Mouse (Mus musculus) c-Kit-positive CD71-positive TER-119-negative erythroid progenitor cells, embryonic 14.5 days (primary cell): ENCODE results near the gene Tbx6.
A peak's percentile ranks its signal among the peaks of the same experiment; 100 is the strongest.
"Not testable (repeated sequence)": the region's sequence is repeated elsewhere in the genome, so short reads cannot be mapped to it uniquely, and the experiment has no call there.

ENCODE experiments used
- DNase-seq: peaks from one replicate; pipeline ENCODE4 v3.0.0-alpha.2; 2013; ENCODE audit warnings: low read depth

Tbx6 gene

DNA sequence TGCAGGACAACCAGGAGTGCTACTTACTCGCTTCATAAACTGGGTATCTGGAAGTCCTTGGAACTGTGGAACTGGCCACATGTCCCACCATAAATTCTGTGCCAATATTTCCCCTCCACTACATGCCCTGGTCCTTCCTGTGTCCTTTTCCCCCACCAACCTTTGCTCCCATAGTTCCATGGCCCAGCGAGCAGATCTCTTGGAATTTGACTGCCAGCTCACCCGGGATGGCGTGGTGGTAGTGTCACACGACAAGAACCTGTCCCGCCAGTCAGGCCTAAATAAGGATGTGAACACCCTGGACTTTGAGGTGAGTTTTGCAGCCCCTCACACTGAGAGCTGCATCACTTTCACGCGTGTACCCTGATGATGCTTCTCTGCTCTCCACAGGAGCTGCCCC is 14.3 kb upstream of the Tbx6 start:
- DNase-seq = no peak

DNA sequence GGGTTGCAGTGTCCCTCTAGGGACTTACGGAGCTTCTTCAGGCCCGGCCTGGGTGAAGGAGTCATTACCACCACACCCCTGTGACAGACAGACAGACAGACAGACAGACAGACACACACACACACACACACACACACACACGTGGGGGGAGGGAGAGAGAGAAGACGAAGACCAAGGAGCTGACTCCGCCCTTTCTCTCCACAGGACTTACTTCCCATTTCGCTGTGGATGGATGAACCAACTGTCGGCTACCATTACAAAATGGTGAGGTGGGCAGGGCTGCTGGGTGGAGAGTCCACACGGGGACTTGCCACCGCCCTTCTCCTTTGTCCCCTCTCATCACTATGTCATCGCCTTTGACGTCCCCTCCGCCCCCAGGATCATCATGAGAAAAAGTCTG is 10.5 kb upstream of the Tbx6 start:
- DNase-seq = no peak

DNA sequence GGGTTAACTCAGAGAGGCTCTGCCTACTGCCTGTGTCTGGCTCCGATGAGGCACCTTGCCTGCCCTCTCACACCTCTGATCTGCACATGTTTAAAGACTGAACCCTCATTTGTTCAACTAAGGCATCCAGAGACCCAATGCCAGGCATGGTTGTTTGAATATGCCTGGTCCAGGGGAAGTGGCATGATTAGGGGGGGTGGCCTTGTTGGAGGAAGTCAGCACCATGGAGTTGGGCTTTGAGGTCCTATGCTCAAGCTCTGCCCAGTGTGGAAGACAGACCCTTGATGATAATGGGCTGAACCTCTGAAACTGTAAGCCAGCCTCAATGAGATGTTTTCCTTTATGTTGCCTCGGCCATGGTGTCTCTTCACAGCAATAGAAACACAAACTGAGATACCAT is 7.9 kb upstream of the Tbx6 start:
- no peak for DNase-seq

DNA sequence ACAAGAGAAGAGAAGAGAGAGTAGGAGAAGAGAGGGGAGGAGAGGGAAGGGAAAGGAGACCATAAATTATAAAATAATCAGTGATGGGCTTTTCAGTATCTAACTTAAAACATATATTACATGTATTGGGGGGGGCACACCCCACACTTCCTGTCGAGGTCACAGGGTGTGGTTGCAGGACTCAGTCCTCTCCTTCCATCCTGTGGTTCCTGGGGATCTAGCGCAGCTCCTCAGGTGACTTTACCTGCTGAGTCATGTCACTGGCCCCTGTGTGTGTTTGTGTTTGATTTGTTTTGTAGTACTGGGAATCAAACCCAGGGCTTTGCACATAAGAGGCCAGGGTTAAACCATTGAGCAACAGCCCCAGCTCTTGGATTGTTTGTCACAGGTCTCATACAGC is 6.8 kb upstream of the Tbx6 start:
- DNase-seq = no peak

DNA sequence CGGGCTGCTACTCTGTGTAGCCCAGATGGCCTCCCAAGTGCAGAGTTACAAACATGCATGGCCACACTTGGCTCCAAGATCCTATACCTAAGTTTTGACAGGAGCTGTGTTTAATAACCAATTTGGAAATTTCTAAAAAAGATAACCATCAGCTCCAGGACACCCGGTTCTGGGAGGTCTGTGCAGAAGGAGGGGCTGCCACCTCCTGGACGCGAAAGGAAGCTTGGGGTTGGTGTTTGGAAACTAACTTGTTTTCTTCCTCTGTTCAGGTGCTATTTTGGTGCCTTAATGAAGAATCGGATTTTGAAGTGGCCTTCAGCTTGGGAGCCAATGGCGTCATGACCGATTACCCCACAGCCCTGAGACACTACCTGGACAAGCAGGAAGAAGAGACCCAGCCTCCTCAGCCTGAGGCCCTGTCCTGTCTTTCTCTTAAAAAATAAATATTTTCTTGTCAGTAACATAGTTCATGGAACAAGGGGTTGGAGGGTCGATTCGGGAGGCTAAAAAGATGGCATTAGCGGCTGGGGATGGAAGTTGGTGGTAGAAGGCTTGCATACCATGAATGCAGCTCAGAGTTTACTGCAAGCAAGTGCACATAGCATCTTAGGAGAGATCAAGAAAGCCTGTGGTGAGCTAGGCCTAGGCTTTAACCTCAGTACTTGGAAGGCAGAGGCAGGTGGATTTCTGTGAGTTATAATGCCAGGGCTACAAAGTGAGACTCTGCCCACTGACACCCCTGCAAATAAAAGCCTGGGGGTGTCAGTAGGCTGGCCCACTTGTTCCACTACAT is 5.9 kb upstream of the Tbx6 start:
- no peak for DNase-seq

DNA sequence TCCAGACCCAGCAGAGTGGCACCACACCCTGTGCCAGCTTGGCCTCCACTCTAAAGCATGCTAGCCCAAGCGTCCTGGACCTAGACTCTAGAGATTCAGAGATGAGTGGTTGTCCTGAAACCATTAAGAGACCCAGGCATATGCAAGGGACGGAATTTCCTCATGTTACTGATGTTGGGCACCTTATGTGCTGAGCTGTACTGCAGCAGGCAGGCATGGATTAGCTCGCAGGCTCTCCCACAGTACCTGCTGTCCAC is 5.4 kb upstream of the Tbx6 start:
- DNase-seq = no peak

DNA sequence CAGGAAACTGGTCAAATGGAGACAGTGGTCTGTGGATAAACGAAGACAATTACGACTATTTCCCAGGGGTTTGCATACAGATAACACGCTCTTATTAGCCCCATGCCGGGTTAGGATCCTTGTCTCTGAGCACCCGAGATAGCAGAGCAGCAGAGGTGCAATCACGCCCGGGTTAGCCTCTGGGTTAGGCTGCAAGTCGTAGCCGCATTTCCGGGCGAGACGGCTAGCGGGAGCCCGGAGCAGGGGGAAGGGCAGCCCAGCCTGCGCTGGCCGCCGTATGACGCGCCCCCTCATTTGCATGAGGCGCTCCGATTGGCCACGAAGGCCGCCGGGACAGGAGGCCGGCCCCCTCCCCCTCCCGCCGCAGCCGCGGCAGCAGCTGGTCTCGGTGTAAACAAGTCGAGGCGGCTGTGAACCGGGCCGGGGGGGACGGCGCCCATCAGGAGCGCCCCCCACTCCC is 4.7 kb upstream of the Tbx6 start, which contains the start of gene Ypel3:
Gene Ypel3, plus strand, starts transcription at position 358 of the 460 bp plus-strand sequence.
- DNase-seq = peak; percentile 79

DNA sequence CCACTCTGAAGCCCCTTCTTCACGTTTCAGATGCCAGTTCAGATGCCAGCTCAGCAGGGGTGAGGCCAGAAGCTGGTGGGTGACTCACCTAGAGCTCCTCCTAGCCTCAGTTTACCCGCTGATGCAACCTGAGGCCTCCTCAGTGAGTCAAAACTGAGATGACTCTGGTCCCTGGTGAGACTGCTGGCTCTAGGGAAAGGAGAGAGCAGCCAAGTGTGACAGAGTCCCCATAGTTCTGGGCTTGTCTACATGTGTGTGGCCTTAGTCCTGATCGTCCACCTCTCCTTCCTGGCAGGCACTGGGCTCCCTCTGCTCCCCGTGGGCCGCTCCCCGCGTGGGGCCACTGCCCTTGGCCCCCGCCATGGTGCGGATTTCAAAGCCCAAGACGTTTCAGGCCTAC is 3.8 kb upstream of the Tbx6 start:
- no peak for DNase-seq

DNA sequence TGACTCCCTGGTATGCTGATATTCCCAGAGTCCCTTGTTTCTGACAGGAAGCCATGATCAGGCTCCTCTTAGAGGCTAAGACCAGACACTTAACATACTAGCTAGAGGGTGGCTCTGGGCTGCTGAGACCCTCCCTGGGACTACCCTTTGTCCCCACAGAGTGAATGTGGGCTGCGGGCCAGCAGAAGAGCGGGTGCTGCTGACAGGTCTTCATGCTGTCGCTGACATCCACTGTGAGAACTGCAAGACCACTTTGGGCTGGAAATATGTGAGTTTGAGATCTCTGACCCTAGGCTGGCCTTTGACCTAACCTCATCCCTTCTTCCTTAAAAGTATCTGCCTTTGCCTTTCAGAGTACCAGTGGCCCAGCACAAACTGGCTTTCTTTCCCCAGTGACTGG is 3.1 kb upstream of the Tbx6 start:
- DNase-seq = no peak

DNA sequence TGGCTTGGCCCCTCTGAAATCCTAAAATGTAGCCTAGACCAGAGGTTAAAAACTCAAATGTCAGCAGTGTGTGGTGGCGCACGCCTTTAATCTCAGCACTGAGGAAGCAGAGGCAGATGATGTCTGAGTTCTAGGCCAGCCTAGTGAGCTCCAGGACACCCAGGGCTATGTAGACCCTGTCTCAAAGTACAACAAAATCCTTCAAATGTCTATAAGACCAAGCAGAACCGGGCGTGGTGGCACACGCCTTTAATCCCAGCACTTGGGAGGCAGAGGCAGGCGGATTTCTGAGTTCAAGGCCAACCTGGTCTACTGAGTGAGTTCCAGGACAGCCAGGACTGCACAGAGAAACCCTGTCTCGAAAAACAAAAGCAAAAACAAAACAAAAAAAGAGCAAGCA is 2.2 kb upstream of the Tbx6 start:
- not testable (repeated sequence) for DNase-seq

DNA sequence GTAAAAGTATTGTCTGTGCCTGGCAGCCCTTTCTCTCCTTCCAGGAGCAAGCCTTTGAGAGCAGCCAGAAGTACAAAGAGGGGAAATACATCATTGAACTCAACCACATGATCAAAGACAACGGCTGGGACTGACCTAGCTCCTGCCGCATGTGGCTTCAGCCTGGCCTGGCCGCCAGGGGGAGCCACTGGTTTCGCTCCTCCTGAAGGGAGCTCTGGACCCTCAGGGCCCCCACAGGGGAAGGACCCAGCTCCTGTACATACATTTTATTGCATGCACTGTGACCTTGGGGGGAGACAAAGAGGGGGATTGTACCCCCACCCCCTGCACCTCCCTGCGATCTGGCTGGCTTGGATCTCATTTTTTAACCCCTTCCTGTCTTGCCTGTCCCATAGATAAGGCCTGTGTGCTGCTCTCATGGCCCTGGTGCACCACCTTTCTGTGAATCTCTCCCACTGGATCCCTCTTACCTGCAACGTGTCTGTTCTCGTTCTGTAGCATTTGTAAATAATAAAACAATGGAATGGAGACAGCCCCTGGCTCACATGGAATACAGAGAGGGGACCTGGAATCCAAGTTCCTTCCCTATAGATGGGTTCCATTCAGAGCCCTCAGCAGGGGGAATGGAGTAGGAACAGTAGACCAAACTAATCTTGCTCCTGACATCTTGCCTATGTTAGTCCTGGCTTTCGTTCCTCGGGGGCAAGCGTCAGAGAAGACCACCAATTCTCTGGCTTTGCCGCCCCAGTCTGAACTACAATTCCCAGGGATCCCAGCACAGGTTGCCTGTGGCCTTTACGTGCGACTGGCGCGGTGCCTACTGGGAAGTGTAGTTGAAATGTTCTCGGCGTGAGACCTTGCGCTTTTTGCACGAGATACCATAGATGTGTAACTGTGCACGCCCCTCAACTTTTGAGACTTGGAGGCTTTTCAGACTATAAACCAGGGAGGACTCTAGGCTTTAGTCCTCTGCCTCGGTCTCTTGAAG is 1.0 kb upstream of the Tbx6 start:
- DNase-seq = peak; percentile 82

DNA sequence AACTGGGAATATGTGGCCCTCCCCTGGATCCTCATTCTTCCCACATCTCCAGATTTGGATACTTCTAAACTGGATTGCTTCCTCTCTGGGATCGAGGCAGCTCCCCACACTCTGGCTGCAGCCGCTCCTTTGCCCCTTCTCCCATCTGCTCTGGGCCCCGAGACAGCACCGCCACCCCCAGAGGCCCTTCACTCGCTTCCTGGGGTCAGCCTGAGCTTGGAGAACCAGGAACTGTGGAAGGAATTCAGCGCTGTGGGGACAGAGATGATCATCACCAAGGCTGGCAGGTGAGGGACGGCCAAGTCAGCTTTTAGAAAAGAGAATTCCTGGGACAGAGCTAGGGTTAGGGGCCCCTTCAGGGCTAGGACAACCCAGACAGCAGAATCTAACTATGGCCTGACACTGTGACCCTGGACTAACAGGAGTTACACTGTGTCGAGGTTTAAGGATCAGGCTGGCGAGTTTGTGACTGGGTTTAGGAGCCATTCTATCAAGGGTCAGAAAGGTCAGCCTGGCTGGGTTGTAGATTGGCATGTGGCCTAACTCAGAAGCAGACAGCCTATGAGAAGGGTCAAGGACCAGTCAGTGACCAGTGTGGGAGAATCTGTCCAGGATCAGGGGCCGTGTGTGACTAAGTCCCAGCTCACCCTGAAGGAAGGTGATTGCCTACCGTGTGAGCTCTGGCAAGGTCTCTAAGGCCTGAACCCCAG is 533 bp downstream of the Tbx6 start:
- DNase-seq = no peak

DNA sequence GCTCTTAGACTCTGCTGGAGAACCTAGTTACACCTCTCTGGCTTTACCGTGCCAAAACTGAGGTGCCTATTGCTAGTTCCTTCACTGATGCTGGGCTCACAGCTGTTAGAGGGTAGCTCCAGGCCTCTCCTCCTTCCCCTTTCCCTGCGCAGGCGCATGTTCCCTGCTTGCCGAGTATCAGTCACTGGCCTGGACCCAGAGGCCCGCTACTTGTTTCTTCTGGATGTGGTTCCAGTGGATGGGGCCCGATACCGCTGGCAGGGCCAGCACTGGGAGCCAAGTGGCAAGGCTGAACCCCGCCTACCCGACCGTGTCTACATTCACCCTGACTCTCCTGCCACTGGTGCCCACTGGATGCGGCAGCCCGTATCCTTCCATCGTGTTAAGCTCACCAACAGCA is 1.4 kb downstream of the Tbx6 start:
- DNase-seq = no peak

DNA sequence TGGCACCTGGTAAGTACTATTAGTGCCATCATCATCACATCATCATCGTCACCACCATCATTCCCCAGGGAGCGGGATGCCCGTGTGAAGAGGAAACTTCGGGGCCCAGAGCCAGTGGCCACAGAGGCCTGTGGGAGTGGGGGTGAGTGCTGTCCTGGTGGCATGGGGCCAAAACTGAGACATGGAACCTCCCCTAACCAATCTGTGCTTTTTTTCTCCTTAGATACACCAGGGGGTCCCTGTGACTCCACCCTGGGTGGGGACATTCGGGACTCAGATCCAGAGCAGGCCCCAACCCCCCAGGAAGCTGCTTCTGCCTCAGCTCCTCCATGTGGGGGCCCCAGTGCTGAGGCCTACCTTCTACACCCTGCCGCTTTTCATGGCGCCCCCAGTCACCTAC is 3.2 kb downstream of the Tbx6 start:
- DNase-seq = no peak

DNA sequence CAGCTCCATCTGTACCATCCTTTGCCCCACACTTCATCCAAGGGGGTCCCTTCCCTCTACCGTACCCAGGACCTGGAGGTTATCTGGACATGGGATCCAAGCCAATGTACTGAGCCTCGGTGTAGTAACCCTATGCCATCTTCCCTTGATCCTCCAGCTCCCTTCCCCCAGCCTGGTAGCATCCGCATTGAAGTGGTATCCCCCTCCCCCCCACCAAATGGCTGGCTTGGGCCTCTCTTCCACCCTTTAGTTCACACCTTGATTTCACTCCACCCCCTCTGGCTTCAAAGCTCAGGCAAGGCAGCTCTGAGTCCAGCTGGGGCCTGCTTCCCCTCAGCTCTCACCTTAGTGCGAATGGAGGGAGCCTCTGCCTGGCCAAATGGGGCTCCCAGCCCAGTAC is 3.8 kb downstream of the Tbx6 start:
- no peak for DNase-seq

DNA sequence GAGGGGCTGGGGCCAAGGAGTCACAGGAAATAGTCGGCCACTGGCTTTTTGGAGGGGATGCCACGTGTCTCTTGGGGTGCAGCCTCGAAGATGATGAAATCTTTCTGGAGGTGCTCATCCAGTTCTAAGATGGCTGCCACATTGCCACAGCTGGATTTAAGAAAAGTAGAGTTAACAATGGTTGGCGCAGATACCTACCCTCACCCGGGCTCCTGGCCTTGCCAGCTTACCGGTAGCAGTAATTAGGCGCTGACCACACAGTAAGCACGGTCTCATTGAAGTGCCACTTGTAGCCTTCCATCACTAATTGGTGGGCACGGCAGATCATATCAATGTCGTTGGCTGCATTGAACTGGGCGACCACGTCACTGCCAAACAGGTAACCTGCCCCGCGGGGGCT is 4.9 kb downstream of the Tbx6 start:
- DNase-seq = no peak

DNA sequence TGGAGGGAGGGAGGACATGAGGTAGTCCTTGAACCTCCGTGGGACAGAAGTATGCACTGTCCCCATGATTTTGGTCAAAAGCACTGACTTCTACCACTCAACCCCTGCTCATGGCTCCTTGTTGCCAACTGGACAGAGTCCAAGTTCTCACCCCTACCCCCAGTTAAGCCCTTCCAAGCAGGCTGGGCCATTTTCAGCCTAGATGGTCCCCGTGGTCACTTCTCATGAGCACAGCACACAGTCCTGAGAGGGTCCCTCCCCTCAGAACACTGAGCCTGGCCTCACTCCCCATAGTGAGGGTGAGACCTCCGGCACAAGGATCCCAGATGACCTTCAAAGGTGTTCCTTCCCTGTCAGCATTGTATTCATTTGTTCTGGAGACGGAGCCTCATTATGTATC is 7.9 kb downstream of the Tbx6 start:
- no peak for DNase-seq

DNA sequence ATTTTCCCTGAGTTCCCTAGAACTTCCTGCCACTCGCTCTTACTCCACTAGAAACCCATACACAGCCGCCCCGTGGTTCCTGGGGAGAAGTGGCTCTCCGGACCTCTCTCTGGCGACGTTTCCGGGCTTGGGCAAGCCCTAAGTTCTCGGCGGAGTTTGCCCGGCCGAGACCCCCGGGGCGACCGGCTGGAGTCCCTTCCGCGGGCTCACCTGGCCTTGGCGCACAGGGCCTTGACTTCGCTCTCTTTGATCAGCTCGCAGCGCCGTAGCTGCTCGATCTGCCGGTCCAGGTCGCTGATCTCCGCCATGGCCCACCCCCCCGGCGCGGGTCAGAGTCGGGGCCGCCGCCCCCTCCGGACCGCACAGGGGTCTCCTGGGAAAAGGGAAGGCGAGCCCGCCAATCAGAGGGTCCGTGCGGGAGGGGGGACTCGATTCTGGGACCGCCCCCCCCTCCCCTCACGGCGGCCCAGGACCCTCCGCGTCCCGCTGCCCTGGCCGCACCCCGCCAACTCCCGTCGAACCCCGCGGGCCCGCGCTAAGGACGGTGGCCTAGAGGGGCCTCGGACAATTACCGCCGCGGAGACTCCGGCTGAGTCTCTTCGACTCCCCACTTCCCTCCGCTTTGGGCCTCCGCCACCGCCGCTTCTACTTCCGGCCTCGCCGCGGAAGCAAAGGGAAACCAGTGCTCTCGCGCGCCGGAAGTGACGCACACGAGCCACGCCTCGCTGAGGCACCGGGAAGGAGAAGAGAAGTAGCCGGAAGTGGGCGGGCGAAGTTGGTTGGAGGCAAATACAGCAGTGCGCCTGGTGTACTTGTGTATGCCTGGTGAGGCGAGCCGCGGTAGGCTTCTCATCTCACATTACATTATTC is 10.8 kb downstream of the Tbx6 start, which contains the start of gene Ppp4c:
Gene Ppp4c, minus strand, starts transcription at position 646 of the 870 bp plus-strand sequence.
- peak; percentile 96 for DNase-seq

DNA sequence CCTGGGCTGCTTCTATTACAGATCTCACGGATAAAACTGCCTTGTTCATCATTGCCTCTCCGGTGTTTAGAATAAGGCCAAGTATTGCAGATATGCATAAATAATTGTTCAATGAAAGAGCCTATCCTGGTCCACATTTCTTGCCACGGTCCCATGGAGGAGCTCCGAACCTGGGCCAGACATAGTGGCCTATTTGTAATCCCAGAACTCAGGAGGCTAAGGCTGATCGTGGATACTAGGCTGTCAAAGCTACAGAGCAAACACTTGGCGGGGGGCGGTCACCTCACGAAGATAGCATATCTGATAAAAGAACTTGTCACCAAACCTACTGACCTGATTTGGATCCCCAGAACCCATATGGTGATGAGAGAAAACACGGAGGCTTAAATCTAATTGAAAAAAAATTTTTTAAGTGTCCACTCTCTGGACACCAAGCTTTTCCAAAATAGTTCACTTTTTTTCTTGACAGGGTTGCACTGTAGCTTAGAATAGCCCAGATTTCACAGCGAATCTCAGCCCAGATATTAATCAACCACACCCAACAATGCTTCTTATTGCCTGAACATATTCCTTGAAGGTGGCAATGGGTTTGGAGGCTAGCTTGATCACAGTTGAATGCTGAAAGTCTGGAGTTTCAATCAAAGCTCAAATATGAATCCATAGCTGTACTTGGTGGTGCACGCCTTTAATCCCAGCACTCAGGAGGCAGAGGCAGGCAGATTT is 11.6 kb downstream of the Tbx6 start:
- no peak for DNase-seq

DNA sequence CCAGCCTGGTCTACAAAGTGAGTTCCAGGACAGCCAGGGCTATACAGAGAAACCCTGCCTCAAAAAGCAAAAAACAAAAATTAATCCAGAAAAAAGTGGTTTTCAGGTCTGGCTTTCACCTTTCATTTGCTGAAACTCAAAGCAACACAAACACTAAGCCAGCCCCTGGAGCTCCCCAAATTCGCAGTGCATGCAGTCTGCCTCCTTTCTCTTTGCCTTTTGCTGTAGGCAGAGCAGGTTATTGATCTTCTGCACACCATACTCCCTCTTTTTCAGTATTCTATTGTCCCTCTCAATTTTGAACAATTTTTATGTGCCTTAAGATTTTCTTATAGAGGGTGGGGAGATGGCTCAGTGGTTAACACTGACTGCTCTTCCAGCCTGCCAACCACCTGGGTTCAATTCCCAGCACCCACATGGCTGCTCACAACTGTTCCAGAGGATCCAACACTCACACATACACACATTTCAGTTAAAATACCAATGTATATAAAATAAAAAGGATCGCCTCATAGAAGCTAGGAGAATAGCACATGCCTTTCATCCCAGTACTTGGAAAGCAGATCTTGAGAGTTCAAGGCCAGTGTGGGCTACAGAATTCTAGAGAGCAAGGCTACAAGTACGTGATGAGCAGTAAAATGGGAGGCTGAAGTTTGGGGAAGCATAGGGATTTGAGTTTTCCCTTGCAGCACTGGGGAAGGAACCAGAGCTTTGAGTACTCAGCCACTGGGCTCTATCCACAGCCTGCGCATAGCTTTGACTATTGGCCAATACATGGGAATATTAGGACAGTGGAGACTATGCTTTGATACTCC is 12.4 kb downstream of the Tbx6 start:
- DNase-seq = no peak
